Mouse (Mus musculus): ENCODE data around the gene Mbd3l1.

The Mbd3l1 gene

DNA sequence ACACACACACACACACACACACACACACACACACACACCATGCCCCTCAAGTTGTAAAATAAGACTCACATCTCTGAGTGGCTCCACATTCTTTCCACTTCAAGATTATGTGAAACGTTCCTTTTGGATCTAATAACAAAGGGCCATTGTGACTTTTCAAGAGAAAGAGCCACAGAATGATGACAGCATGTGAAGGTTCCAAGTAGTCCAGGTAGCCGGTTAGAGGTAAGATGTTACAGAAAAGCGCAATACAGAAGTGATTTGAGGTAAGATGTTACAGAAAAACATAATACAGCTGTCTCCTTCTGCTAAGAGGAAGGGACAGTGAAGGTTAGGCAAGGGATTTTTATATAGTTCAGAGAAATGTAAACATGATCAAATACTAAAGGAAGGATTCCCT lies at the start of gene Mbd3l1, which contains the start of gene Zfp558:
Gene Mbd3l1 (plus strand): TSS at position 192 of the 400 bp plus-strand sequence.
Gene Zfp558 (minus strand): TSS at position 101 of the 400 bp plus-strand sequence.
- no peak for DNase-seq (ENCODE audit: low spot score)

DNA sequence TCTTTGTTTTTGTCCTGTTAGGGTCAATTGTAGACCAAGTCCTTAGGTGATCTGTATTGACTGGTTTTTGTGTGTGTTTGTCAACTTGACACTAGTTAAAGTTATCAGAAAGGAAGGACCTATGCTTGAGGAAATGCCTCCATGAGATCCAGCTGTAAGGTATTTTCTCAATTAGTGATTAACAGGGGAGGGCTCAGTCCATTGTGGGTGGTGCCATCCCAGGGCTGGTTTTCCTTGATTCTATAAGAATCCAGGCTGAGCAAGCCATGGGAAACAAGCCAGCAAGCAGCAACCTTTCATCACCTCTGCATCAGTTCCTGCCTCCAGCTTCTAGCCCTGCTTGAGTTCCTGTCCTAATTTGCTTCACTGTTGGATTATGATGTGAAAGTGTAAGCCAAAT lies 47.8 kb upstream of the Mbd3l1 start, which contains the start of gene Mbd3l2:
Gene Mbd3l2 (plus strand): TSS at position 301 of the 400 bp plus-strand sequence.
- no peak for DNase-seq (ENCODE audit: low spot score)

DNA sequence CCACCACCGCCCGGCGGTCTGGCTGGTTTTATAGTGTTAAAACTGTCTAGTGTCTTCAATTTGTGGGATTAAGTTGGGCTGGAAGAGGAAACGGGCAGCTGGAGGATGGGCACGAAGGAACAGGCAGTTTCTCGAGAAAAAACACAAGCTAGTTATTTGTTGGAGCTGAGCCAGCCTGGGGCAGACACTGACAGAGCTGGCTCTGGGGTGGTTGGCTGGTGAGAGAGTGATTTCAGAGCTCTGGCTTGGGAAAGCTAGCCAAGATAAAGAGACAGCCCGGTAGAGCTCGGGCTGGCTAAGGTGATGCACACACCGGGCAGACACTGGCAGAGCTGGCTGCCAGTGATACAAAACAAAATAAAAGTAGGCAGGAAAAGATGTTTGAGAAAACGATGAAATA lies 46.5 kb upstream of the Mbd3l1 start:
- no peak for DNase-seq (ENCODE audit: low spot score)

DNA sequence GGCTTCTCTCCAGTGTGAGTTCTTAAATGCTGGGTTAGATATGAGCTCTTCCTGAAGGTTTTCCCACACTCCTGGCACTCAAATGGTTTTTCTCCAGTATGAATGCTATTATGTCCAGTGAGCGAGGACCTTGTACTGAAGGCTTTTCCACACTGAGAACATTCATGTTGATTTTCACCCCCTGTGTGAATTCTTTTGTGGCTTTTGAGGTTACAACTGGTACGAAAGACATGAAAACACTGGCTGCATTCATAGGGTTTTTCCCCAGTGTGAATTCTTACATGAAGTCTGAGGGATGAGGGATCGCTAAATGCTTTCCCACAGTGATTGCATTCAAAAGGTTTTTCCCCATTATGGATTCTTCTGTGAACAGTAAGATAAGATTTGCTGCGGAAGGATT lies 21.6 kb upstream of the Mbd3l1 start:
- no peak for DNase-seq (ENCODE audit: low spot score)

DNA sequence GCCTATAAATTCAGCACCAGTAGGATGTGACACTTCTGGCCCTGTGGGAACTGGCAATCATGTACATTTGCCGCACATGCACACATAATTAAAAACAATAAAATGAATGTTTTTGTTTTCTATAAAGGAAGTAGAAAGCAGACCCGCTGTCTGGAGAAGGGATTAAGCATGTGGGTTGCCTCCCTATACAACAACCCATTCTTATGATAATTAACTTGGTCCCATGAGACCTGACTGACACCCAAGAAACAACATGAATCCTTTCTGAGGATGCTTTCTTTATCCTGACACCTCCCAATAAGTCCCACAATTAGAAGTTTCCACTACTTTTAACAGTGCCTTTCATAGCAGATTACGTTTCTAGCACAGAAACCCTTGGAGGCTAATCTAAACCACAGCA lies 10.8 kb upstream of the Mbd3l1 start:
- DNase-seq (ENCODE audit: low spot score) = no peak

DNA sequence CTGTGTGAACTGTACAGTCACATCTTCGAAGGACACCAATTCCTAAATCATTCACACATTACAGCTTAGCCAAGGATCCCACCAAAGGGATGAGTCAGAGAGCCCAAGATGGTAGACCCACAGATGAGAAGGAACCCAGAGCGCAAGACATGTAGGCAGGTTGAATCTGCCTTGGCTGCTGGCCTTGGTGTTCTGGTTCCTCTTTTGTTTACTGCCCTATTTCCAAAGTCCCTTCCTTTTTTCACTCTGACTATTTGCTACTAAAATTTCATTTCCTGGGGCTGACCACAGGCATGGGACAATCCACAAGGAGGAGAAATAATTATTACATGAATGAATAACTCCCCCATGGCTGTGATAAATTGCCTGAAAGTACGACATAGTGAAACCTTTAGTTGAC lies 10.2 kb upstream of the Mbd3l1 start:
- DNase-seq (ENCODE audit: low spot score) = no peak

DNA sequence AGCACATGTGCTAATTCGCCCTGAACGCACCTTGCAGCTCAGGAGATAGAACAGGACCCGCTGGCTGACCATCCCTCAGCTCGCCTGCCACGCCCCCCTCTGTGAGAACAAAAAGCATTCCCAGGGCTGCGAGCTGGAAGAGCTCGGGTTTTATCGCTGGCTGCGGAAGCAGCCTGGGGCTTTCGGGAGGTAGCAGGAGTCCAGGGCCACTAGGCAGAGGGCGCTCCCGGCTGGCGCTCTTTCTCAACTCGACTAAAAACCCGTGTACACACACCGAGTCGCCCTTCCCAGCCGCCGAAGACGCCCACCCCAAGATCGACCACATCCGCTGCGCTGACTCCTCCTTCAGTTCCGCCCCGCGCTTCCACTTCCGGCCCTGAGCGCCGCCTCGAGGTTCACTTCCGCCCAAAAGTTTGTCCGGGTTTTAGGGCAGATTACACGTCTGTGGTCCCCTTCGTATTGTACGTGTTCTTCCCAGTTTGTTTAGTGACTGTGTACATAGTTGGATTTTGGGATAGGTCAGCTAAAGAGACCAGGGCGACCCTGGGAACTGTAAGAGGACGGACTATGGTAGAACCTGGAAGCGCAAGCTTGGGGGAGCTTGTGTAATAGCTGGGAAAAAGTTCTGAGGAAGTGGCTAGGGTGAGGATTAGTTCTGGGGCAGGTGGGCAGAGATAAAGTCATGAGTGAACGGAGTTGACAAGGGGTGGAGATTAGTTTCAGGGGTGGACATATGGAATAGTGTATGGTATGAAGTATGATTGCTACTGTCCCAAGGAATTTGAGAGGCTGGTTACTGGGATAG lies 4.6 kb upstream of the Mbd3l1 start:
- DNase-seq (ENCODE audit: low spot score) = peak; percentile 87

DNA sequence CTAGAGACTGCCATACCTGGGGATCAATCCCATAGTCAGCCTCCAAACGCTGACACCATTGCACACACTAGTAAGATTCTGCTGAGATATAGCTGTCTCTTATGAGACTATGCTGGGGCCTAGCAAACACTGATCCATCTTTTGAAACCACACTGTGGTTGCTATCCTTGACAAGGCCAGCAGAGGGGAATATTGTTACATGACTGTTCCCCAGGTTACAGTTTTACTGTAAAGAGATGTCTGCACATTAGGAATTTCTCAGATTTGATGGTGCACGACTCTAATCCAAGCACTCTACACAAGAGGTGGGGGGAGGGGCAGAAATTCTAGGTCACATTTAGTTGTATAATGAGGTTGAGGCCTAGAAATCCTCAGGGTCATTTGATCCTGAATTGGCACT lies 29.9 kb downstream of the Mbd3l1 start:
- peak; percentile 17 for DNase-seq (ENCODE audit: low spot score)

Measured in retina, embryonic 14.5 days (tissue).